Mouse (Mus musculus) lung, adult 2 months (tissue): ENCODE data around the gene Slc6a2. TPM values are rescaled to one million over a fixed set of nuclear protein-coding genes. Genes with fewer than 3 reads are reported as not detected.

Source experiments
- DNase-seq: peaks from one replicate; pipeline ENCODE4 v3.0.0; 2022
- H3K4me1 ChIP-seq: fragments of 200-500 bp; 2 replicates; pipeline ENCODE4 v1.6.1; 2011; ENCODE audit warnings: low read length; ENCODE audit not compliant: control insufficient read depth, insufficient read depth
- H3K4me3 ChIP-seq: fragments of 200-500 bp; replicated peaks from 2 replicates; pipeline ENCODE3; 2011; ENCODE audit warnings: low read depth, mild to moderate bottlenecking, control low read depth, low read length; ENCODE audit errors: extremely low read depth
- CTCF ChIP-seq: fragments of 200-500 bp; IDR thresholded peaks from 2 replicates; pipeline ENCODE4 v1.5.1; 2011; ENCODE audit warnings: mild to moderate bottlenecking, low read length, control low read depth; ENCODE audit not compliant: insufficient read depth
- POLR2A ChIP-seq: fragments of 200-500 bp; IDR thresholded peaks from 2 replicates; pipeline ENCODE4 v1.6.1; 2011; ENCODE audit warnings: low read depth, mild to moderate bottlenecking, control low read depth, low read length, borderline replicate concordance; ENCODE audit errors: extremely low read depth
- WGBS: fragments of 180-500 bp; shearing (Covaris S2); methylation state at CpG from one replicate; pipeline ENCODE4 v1.1.7; 2018; 5-methylcytosine and 5-hydroxymethylcytosine counted together
- polyA plus RNA-seq: library from polyadenylated mRNA; depleted of rRNA; stranded (reverse); fragments of >200 nt; gene quantifications from 2 replicates; pipeline ENCODE4 v1.2.3, GENCODE M21; 2012; rRNA removed

Gene Slc6a2
- 10.9 and 13.6 TPM in 2 replicates for polyA plus RNA-seq

- WGBS = 46% methylated on average over 10 of the region's 10 CpGs
- H3K4me1 ChIP-seq = no peaks in the 10 kb centered on the region
- TF ChIP-seq CTCF = no peak
- TF ChIP-seq POLR2A = no peak
- DNase-seq = no peak
- no peak within 1 kb of the TSS for H3K4me3 ChIP-seq
Measured at GRCm38 (mm10) chr8:92959779-92960178, at the start of gene Slc6a2. Slc6a2 (plus strand) TSS chr8:92960079.

DNA sequence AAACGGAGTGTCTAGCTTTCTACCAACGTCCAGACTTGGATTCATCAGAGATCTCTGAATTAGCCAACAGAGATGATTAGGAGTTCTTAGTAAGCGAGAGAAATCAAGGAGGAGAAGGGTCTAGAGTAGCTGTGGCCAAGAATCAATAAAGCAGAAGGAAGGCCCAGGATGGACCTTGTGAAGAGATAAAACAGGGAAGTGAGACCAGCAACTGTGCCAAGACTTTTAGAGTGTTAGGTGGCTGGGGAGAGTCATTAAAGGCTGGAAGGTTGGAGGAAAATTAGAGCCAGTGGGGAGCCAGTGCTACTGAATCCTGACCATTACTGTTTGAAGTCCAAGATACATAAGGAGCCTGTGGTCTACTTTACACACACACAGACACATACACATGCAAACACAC lies 48.4 kb upstream of the Slc6a2 start:
- Histone ChIP-seq H3K4me3 (no peak overlapping the region), H3K4me1 (no peaks in the 10 kb centered on the region)
- DNase-seq = no peak
- WGBS = 80% methylated on average over 3 of the region's 3 CpGs
- TF ChIP-seq CTCF (no peak), POLR2A (no peak)

DNA sequence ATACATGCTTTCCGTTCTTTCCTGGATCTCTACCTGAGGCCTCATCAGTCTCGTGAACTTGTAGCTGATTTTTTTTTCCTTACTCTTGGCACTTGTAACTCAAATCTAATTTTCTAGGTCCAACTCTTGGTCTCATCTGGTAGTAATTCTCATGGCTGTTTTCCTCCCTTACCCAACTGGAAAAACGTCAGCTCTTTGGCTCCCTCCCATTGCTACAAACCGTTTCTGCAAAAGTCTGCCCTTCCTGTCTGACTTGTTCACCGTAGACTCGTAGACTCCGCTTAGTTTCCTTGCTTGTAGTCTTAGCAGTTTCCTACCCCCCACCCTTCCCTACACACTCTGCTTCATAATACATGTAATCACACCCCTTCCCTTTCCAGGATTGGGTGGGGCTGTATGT lies 46.5 kb upstream of the Slc6a2 start:
- DNase-seq = no peak
- Histone ChIP-seq H3K4me1 (no peaks in the 10 kb centered on the region), H3K4me3 (no peak overlapping the region)
- TF ChIP-seq POLR2A (no peak), CTCF (no peak)
- 62% methylated on average over 7 of the region's 7 CpGs for WGBS

- 82% methylated on average over 3 of the region's 3 CpGs for WGBS
- no peak for TF ChIP-seq POLR2A
- no peak for TF ChIP-seq CTCF
- no peaks in the 10 kb centered on the region for H3K4me1 ChIP-seq
- H3K4me3 ChIP-seq = no peak overlapping the region
- DNase-seq = no peak
Measured at GRCm38 (mm10) chr8:92916082-92916481, 43.8 kb upstream of the Slc6a2 start.

DNA sequence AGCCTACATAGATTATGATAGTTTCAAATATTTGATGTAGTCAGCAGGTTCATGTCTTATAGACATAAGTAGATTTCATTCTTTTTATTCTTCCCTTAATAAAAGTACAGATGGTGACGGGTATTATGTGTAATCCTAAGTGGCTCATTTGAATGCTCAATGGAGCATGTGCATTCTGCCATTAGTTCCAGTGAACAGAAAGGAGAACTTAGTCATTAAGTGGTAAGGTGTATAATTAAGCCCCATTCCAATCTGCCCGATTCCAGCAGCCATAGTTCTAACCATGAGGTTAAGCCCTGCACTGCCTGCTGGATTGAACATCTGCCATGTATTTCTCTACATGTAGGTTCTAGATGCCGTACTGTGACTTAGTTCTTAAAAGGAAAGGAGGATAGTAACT lies 38.1 kb upstream of the Slc6a2 start:
- no peaks in the 10 kb centered on the region for H3K4me1 ChIP-seq
- WGBS = 92% methylated on average over 3 of the region's 3 CpGs
- DNase-seq = no peak
- H3K4me3 ChIP-seq = no peak overlapping the region
- TF ChIP-seq POLR2A (no peak), CTCF (no peak)

GRCm38 (mm10) chr8:92928986-92929385 lies 30.9 kb upstream of the Slc6a2 start:
- 50% methylated on average over 4 of the region's 4 CpGs for WGBS
- no peak for DNase-seq
- Histone ChIP-seq H3K4me1 (no peaks in the 10 kb centered on the region), H3K4me3 (no peak overlapping the region)
- TF ChIP-seq CTCF (no peak), POLR2A (no peak)

- DNase-seq = no peak
- H3K4me3 ChIP-seq = no peak overlapping the region
- no peaks in the 10 kb centered on the region for H3K4me1 ChIP-seq
- 67% methylated on average over 4 of the region's 4 CpGs for WGBS
- TF ChIP-seq POLR2A (no peak), CTCF (no peak)
Measured at GRCm38 (mm10) chr8:92938056-92938455, 21.8 kb upstream of the Slc6a2 start.

- Histone ChIP-seq H3K4me1 (no peaks in the 10 kb centered on the region), H3K4me3 (no peak overlapping the region)
- WGBS = 65% methylated on average over 4 of the region's 4 CpGs
- TF ChIP-seq CTCF (no peak), POLR2A (no peak)
- DNase-seq = no peak
Measured at GRCm38 (mm10) chr8:92949071-92949470, 10.8 kb upstream of the Slc6a2 start.

- TF ChIP-seq CTCF = no peak
- TF ChIP-seq POLR2A = no peak
- Histone ChIP-seq H3K4me3 (no peak overlapping the region), H3K4me1 (no peaks in the 10 kb centered on the region)
- no peak for DNase-seq
- 40% methylated on average over 12 of the region's 12 CpGs for WGBS
Measured at GRCm38 (mm10) chr8:92950639-92951371, 9.1 kb upstream of the Slc6a2 start.

- DNase-seq = no peak
- no peaks in the 10 kb centered on the region for H3K4me1 ChIP-seq
- no peak overlapping the region for H3K4me3 ChIP-seq
- TF ChIP-seq CTCF = no peak
- WGBS = 59% methylated on average over 5 of the region's 5 CpGs
Measured at GRCm38 (mm10) chr8:92954044-92954443, 5.8 kb upstream of the Slc6a2 start.
